Comparison of ENCODE assay signal across 8 mouse cellular contexts in the genomic region with DNA sequence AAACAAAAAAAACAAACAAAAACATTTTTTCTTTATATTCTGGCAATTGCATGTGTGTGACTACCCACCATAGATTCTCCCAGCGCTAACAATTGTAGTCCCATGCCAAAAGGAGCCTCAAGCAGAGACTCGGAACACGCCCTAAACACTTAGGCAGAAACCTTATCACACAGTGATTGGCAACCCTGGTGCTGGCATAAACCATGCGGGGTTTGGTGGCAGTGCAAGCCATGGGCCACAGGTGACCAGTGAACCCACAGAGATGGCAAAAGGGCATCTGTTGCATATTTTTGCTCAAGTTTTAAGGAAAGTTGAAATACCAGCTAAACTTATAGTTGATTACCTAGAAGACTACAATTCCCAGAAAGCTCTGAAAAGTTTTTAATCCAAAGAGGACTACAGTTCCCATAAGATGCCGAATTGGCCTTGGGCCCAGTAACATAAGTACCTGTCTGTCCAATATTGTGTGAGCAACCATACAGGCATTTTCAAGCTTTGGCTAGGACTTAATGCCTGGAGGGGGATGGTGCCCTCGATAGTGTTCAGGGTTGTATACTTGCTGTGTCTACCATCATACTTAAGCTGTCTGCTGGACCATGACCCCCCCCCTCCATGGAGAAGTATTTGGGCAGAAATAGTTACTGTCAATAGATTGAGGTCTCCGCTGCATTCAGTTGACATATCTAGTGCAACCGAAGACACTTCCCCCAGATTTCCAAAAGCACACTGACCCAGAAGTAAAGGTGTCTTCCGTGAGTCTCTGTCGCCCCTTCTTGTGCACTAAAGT. TPM values are rescaled to one million over a fixed set of nuclear protein-coding genes. Genes with fewer than 3 reads are reported as not detected.
DNase-seq lines count a peak whose midpoint lies in the region; ATAC-seq and TF ChIP-seq lines count a peak whose summit lies in the region.

No protein-coding gene starts in this region.

- peaks cover 13% of the 10 kb centered on the region; the same call in 1 of the 2 replicates for H3K36me3 ChIP-seq in forebrain, embryonic 15.5 days
- H3K36me3 ChIP-seq in kidney, adult 2 months (ENCODE audit: control insufficient read depth, insufficient read depth, low read length), result no peaks in the 10 kb centered on the region; the same call in 1 of the 2 replicates
- H3K36me3 ChIP-seq in liver, embryonic 15.5 days (replicated peaks), result peaks cover 16% of the 10 kb centered on the region

- H3K9ac ChIP-seq in forebrain, embryonic 15.5 days (replicated peaks), result peak overlapping the region; percentile 96
- H3K9ac ChIP-seq in liver, embryonic 15.5 days, result peak overlapping the region; percentile 82

- TF ChIP-seq POLR2A in kidney, adult 2 months (IDR thresholded peaks at IDR 0.05; ENCODE audit: low read depth, low read length), result no peak
- no peak for TF ChIP-seq POLR2A in olfactory bulb, adult 2 months (IDR thresholded peaks at IDR 0.05; ENCODE audit: insufficient read depth, low read depth, low read length)

- no peaks in the 10 kb centered on the region for H3K9me3 ChIP-seq in forebrain, embryonic 15.5 days
- no peaks in the 10 kb centered on the region for H3K9me3 ChIP-seq in liver, embryonic 15.5 days (replicated peaks)

- 15% methylated on average over 10 of the region's 10 CpGs for WGBS in forebrain, embryonic 15.5 days
- WGBS in kidney, adult 2 months, result 17% methylated on average over 10 of the region's 10 CpGs
- 5% methylated on average over 10 of the region's 10 CpGs for WGBS in liver, embryonic 15.5 days (ENCODE audit: insufficient replicate concordance)
- WGBS in olfactory bulb, adult 2 months, result 8% methylated on average over 10 of the region's 10 CpGs

- no peak for TF ChIP-seq CTCF in kidney, adult 2 months (conservative IDR thresholded peaks at IDR 0.05; ENCODE audit: insufficient read depth, insufficient read length, low read depth, low read length)
- no peak for TF ChIP-seq CTCF in olfactory bulb, adult 2 months (IDR thresholded peaks at IDR 0.05; ENCODE audit: insufficient read depth, low read depth, low read length)

- peaks cover 56% of the 10 kb centered on the region for H3K4me1 ChIP-seq in forebrain, embryonic 15.5 days
- no peaks in the 10 kb centered on the region; the same call in 1 of the 2 replicates for H3K4me1 ChIP-seq in kidney, adult 2 months (ENCODE audit: control insufficient read depth, insufficient read depth, low read length)
- peaks cover 78% of the 10 kb centered on the region for H3K4me1 ChIP-seq in liver, embryonic 15.5 days (replicated peaks)
- peaks cover 21% of the 10 kb centered on the region for H3K4me1 ChIP-seq in olfactory bulb, adult 2 months (ENCODE audit: control insufficient read depth, insufficient read depth, low read length)

- peak overlapping the region; percentile 97 for H3K27ac ChIP-seq in forebrain, embryonic 15.5 days (replicated peaks)
- H3K27ac ChIP-seq in kidney, adult 2 months (ENCODE audit: insufficient read depth, low read depth, low read length), result peak overlapping the region; percentile 87
- peak overlapping the region; percentile 92 for H3K27ac ChIP-seq in liver, embryonic 15.5 days (replicated peaks)
- H3K27ac ChIP-seq in olfactory bulb, adult 2 months (ENCODE audit: insufficient read depth, low read depth, low read length), result peak overlapping the region; percentile 87

- H3K4me3 ChIP-seq in forebrain, embryonic 15.5 days, result peak overlapping the region; percentile 94
- H3K4me3 ChIP-seq in kidney, adult 2 months (ENCODE audit: insufficient read depth, low read depth, low read length), result peak overlapping the region; percentile 89
- H3K4me3 ChIP-seq in liver, embryonic 15.5 days (replicated peaks), result peak overlapping the region; percentile 79
- peak overlapping the region; percentile 99 for H3K4me3 ChIP-seq in olfactory bulb, adult 2 months (ENCODE audit: insufficient read depth, low read depth, low read length)

- H3K4me2 ChIP-seq in forebrain, embryonic 15.5 days (replicated peaks), result peak overlapping the region; percentile 97
- peak overlapping the region; percentile 99 for H3K4me2 ChIP-seq in liver, embryonic 15.5 days

- H3K27me3 ChIP-seq in forebrain, embryonic 15.5 days, result no peaks in the 10 kb centered on the region
- H3K27me3 ChIP-seq in kidney, adult 2 months (replicated peaks; ENCODE audit: control insufficient read depth, insufficient read depth, low read length), result no peaks in the 10 kb centered on the region
- H3K27me3 ChIP-seq in liver, embryonic 15.5 days, result no peaks in the 10 kb centered on the region

- ATAC-seq in forebrain, embryonic 15.5 days (replicated peaks), result no peak
- no peak for ATAC-seq in liver, embryonic 15.5 days (ENCODE audit: insufficient read depth)

- peak; percentile 41 for DNase-seq in cerebellum, adult 11 months
- no peak for DNase-seq in cerebellum, postnatal 4 days (ENCODE audit: low spot score in 2 of 2)
- DNase-seq in c-Kit-positive CD71-positive TER-119-negative erythroid progenitor cells, embryonic 14.5 days (ENCODE audit: low read depth), result peak; percentile 51
- peak; percentile 47 for DNase-seq in kidney, adult 2 months
- no peak for DNase-seq in c-Kit-positive CD71-positive TER-119-positive erythroid progenitor cells, embryonic 14.5 days (ENCODE audit: low spot score)

RNA-seq across cellular contexts. Expression of gene C2, which starts 0.5 kb away (rescaled TPM):
- 0.77 and 1.5 TPM in 2 replicates for polyA plus RNA-seq in forebrain, embryonic 15.5 days (2015; fragmentation: Nextera tagmentation; extraction: Ambion mirVana)
- polyA plus RNA-seq in kidney, adult 2 months (2012; rRNA removed), result 62.9 and 73.4 TPM in 2 replicates
- polyA plus RNA-seq in liver, embryonic 15.5 days (2015; fragmentation: Nextera tagmentation; extraction: Ambion mirVana), result 25.2 and 26.5 TPM in 2 replicates
- not detected in 2 replicates for polyA plus RNA-seq in olfactory bulb, adult 2 months (2012; ENCODE audit: insufficient read depth, insufficient read length, low replicate concordance, missing spikeins)

RNA-seq across cellular contexts. Expression of gene Ehmt2, which starts 0.7 kb away (rescaled TPM):
- polyA plus RNA-seq in forebrain, embryonic 15.5 days (2015; fragmentation: Nextera tagmentation; extraction: Ambion mirVana), result 108 and 111 TPM in 2 replicates
- 134 and 169 TPM in 2 replicates for polyA plus RNA-seq in kidney, adult 2 months (2012; rRNA removed)
- 14.6 and 15.1 TPM in 2 replicates for polyA plus RNA-seq in liver, embryonic 15.5 days (2015; fragmentation: Nextera tagmentation; extraction: Ambion mirVana)
- polyA plus RNA-seq in olfactory bulb, adult 2 months (2012; ENCODE audit: insufficient read depth, insufficient read length, low replicate concordance, missing spikeins), result 130 TPM in 1 of 2 replicates, not detected in the other

RNA-seq across cellular contexts. Expression of gene Gm20547, which starts 15.7 kb away (rescaled TPM):
- polyA plus RNA-seq in forebrain, embryonic 15.5 days (2015; fragmentation: Nextera tagmentation; extraction: Ambion mirVana), result 0.17 TPM in 1 of 2 replicates, not detected in the other
- polyA plus RNA-seq in kidney, adult 2 months (2012; rRNA removed), result 0.05 TPM in 1 of 2 replicates, not detected in the other
- 0.07 TPM in 1 of 2 replicates, not detected in the other for polyA plus RNA-seq in liver, embryonic 15.5 days (2015; fragmentation: Nextera tagmentation; extraction: Ambion mirVana)
- not detected in 2 replicates for polyA plus RNA-seq in olfactory bulb, adult 2 months (2012; ENCODE audit: insufficient read depth, insufficient read length, low replicate concordance, missing spikeins)

RNA-seq across cellular contexts. Expression of gene Slc44a4, which starts 16.7 kb away (rescaled TPM):
- not detected in 2 replicates for polyA plus RNA-seq in forebrain, embryonic 15.5 days (2015; fragmentation: Nextera tagmentation; extraction: Ambion mirVana)
- polyA plus RNA-seq in kidney, adult 2 months (2012; rRNA removed), result 73.5 and 88.1 TPM in 2 replicates
- 3.0 and 3.1 TPM in 2 replicates for polyA plus RNA-seq in liver, embryonic 15.5 days (2015; fragmentation: Nextera tagmentation; extraction: Ambion mirVana)
- polyA plus RNA-seq in olfactory bulb, adult 2 months (2012; ENCODE audit: insufficient read depth, insufficient read length, low replicate concordance, missing spikeins), result not detected in 2 replicates

RNA-seq across cellular contexts. Expression of gene Zbtb12, which starts 18.3 kb away (rescaled TPM):
- 9.5 and 9.9 TPM in 2 replicates for polyA plus RNA-seq in forebrain, embryonic 15.5 days (2015; fragmentation: Nextera tagmentation; extraction: Ambion mirVana)
- polyA plus RNA-seq in kidney, adult 2 months (2012; rRNA removed), result 9.4 and 10.8 TPM in 2 replicates
- polyA plus RNA-seq in liver, embryonic 15.5 days (2015; fragmentation: Nextera tagmentation; extraction: Ambion mirVana), result 0.41 and 0.64 TPM in 2 replicates
- not detected in 2 replicates for polyA plus RNA-seq in olfactory bulb, adult 2 months (2012; ENCODE audit: insufficient read depth, insufficient read length, low replicate concordance, missing spikeins)

Comparison
In these comparisons a context has a peak if more than half of its experiments do, and no peak if none do; other contexts are left out.
1. DNase-seq: peak in cerebellum, adult 11 months (single experiment), c-Kit-positive CD71-positive TER-119-negative erythroid progenitor cells, embryonic 14.5 days (single experiment) and kidney, adult 2 months (single experiment); none in cerebellum, postnatal 4 days (0 of 2) and c-Kit-positive CD71-positive TER-119-positive erythroid progenitor cells, embryonic 14.5 days (single experiment).
2. RNA of gene C2, which starts 0.5 kb away (polyA plus RNA-seq): 62.9 to 73.4 TPM in kidney, adult 2 months and 25.2 to 26.5 TPM in liver, embryonic 15.5 days; 0.77 to 1.5 TPM in forebrain, embryonic 15.5 days and not detected in olfactory bulb, adult 2 months; every median in the first group is over 10 times any median in the second.
3. Peak in every context shown above with its lines, with median percentiles within 50 percentile points of each other: H3K27ac ChIP-seq and H3K4me3 ChIP-seq.